Mouse (Mus musculus) midbrain, postnatal 0 days (tissue): Measurements from ENCODE around the gene Map2k7. TPM values are rescaled to one million over a fixed set of nuclear protein-coding genes. Genes with fewer than 3 reads are reported as not detected.
A peak's percentile ranks its signal among the peaks of the same experiment; 100 is the strongest.

ENCODE experiments used
- ATAC-seq: fragments of 200-750 bp; cut with Nextera tagmentation; 2 replicates; pipeline ENCODE4 v1.8.0; 2017; ENCODE audit warnings: moderate number of reproducible peaks, mild to moderate bottlenecking, moderate TSS enrichment, moderate library complexity; ENCODE audit not compliant: low FRiP score
- DNase-seq: peaks from one replicate; pipeline ENCODE4 v3.0.0-alpha.2; 2015; ENCODE audit warnings: low spot score
- H3K27ac ChIP-seq: fragments of 300-500 bp; sonication (generic); 2 replicates; pipeline ENCODE4 v1.5.1; 2014; ENCODE audit warnings: low read depth, mild to moderate bottlenecking, low read length, mixed read lengths
- H3K27me3 ChIP-seq: fragments of 300-500 bp; sonication (generic); 2 replicates; pipeline ENCODE4 v1.6.1; 2014; ENCODE audit warnings: low read length, control low read depth, mixed read lengths; ENCODE audit not compliant: insufficient read depth
- H3K36me3 ChIP-seq: fragments of 300-500 bp; sonication (generic); 2 replicates; pipeline ENCODE4 v1.6.1; 2014; ENCODE audit warnings: low read length, control low read depth, mixed read lengths; ENCODE audit not compliant: insufficient read depth
- H3K4me1 ChIP-seq: fragments of 300-500 bp; sonication (generic); 2 replicates; pipeline ENCODE4 v1.6.1; 2014; ENCODE audit warnings: mild to moderate bottlenecking, control low read depth, antibody characterized with exemption, low read length, mixed read lengths; ENCODE audit not compliant: insufficient read depth
- H3K4me2 ChIP-seq: fragments of 300-500 bp; sonication (generic); 2 replicates; pipeline ENCODE4 v1.6.1; 2014; ENCODE audit warnings: low read depth, mild to moderate bottlenecking, low read length, mixed read lengths; ENCODE audit not compliant: poor library complexity, severe bottlenecking
- H3K4me3 ChIP-seq: fragments of 300-500 bp; sonication (generic); 2 replicates; pipeline ENCODE4 v1.5.1; 2014; ENCODE audit warnings: low read depth, mild to moderate bottlenecking, low read length, moderate library complexity
- H3K9ac ChIP-seq: fragments of 300-500 bp; sonication (generic); replicated peaks from 2 replicates; pipeline ENCODE4 v1.6.1; 2014; ENCODE audit warnings: mild to moderate bottlenecking, low read length, moderate library complexity, mixed read lengths; ENCODE audit not compliant: poor library complexity, severe bottlenecking
- H3K9me3 ChIP-seq: fragments of 300-500 bp; sonication (generic); 2 replicates; pipeline ENCODE4 v1.6.1; 2016; ENCODE audit warnings: low read length, control low read depth
- CTCF ChIP-seq: IDR thresholded peaks from 2 replicates; pipeline ENCODE4 v1.5.1; 2016; ENCODE audit warnings: antibody characterized with exemption, mild to moderate bottlenecking
- WGBS: fragments of 180-500 bp; shearing (Covaris S2); extraction: QIAGEN DNeasy Blood & Tissue Kit; methylation state at CpG from one replicate; pipeline ENCODE4 v1.1.7; 2014; 5-methylcytosine and 5-hydroxymethylcytosine counted together
- polyA plus RNA-seq: library from polyadenylated mRNA; unstranded; fragments of >200 nt; fragmentation: Nextera tagmentation; extraction: Ambion mirVana; gene quantifications from 2 replicates; pipeline ENCODE4 v1.2.1, GENCODE M21; 2015
- total RNA-seq: library from RNA; depleted of rRNA; stranded (reverse); fragments of >200 nt; gene quantifications from 2 replicates; pipeline ENCODE4 v1.2.3, GENCODE M21; 2014; rRNA removed

Map2k7 gene
- total and polyA plus RNA-seq, 2 experiments from 2014 or later, result 29.4 to 32.8 TPM

DNA sequence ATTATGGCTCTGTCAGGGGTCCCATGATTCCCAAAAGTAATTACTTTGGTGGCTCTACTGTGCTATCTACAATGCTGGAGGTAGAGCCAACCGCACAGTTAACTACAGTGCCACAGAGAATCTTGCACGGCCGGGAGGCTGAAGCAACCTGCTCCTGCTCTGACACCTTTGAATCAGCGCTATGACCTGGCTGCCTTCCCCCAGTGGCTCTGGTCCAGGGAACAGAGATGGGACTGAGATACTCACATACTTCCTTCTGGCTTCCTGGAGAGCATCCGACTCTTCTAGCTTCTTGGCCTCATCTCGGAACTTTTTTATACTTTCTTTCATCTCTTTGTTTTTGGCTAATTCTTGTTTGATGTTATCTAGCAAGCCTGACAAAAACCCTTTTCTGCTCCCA lies 31.1 kb downstream of the Map2k7 start:
- no peaks in the 10 kb centered on the region for H3K9me3 ChIP-seq
- 94% methylated on average over 6 of the region's 6 CpGs for WGBS
- no peak for DNase-seq

GRCm38 (mm10) chr8:4275275-4276110 lies 37.0 kb downstream of the Map2k7 start, which contains the start of gene Timm44:
Gene Timm44 (minus strand): TSS chr8:4275913.
- ATAC-seq (peak; percentile 98), DNase-seq (peak; percentile 98)
- Histone ChIP-seq H3K4me1 (peaks cover 6% of the 10 kb centered on the region), H3K4me3 (peak within 1 kb of the TSS; percentile 76), H3K27ac (peak within 1 kb of the TSS; percentile 82), H3K9ac (peak within 1 kb of the TSS; percentile 75), H3K9me3 (no peaks in the 10 kb centered on the region), H3K4me2 (peak within 1 kb of the TSS; percentile 77), H3K27me3 (no peaks in the 10 kb centered on the region), H3K36me3 (0 out of 2 replicates have a peak, but pooled peaks cover 9% of the 10 kb centered on the region)
- under 1% methylated on average over 39 of the region's 39 CpGs for WGBS
- TF ChIP-seq CTCF, result no peak

More for the DNA sequence above, 31.1 kb downstream of the Map2k7 start:
- H3K9ac ChIP-seq, result no peak overlapping the region
- H3K27ac ChIP-seq, result no peak overlapping the region
- ATAC-seq, result no peak
- H3K36me3 ChIP-seq, result peaks cover 61% of the 10 kb centered on the region
- H3K4me2 ChIP-seq, result no peak overlapping the region
- no peak overlapping the region for H3K4me3 ChIP-seq
- no peak for TF ChIP-seq CTCF
- no peaks in the 10 kb centered on the region; the same call in 1 of the 2 replicates for H3K4me1 ChIP-seq
- no peaks in the 10 kb centered on the region for H3K27me3 ChIP-seq

GRCm38 (mm10) chr8:4276111-4276465 lies 37.5 kb downstream of the Map2k7 start:
- H3K4me3 ChIP-seq, result peak overlapping the region; percentile 76
- no peaks in the 10 kb centered on the region for H3K9me3 ChIP-seq
- peak overlapping the region; percentile 77 for H3K4me2 ChIP-seq
- no peaks in the 10 kb centered on the region for H3K27me3 ChIP-seq
- H3K9ac ChIP-seq, result peak overlapping the region; percentile 75
- WGBS, result 21% methylated on average over 9 of the region's 9 CpGs
- no peak for TF ChIP-seq CTCF
- 0 out of 2 replicates have a peak, but pooled peaks cover 6% of the 10 kb centered on the region for H3K36me3 ChIP-seq
- ATAC-seq (peak; percentile 57), DNase-seq (no peak)
- H3K4me1 ChIP-seq, result peaks cover 6% of the 10 kb centered on the region
- peak overlapping the region; percentile 82 for H3K27ac ChIP-seq

GRCm38 (mm10) chr8:4292738-4293137 lies 54.2 kb downstream of the Map2k7 start:
- WGBS, result 91% methylated on average over 5 of the region's 5 CpGs
- TF ChIP-seq CTCF, result peak; percentile 54
- ATAC-seq (no peak), DNase-seq (no peak)
- H3K9ac ChIP-seq, result no peak overlapping the region
- H3K4me3 ChIP-seq, result no peak overlapping the region
- H3K4me1 ChIP-seq, result no peaks in the 10 kb centered on the region
- peaks cover 30% of the 10 kb centered on the region for H3K36me3 ChIP-seq
- no peak overlapping the region for H3K27ac ChIP-seq
- H3K27me3 ChIP-seq, result no peaks in the 10 kb centered on the region
- no peaks in the 10 kb centered on the region for H3K9me3 ChIP-seq
- H3K4me2 ChIP-seq, result no peak overlapping the region

Other genes starting within 250 kb of the Map2k7 start
- 0.55 TPM in 1 of 2 replicates, not detected in the other for gene Cd209f, start 132.9 kb upstream of the Map2k7 start, total RNA-seq
- gene Cd209f, start 132.9 kb upstream of the Map2k7 start, polyA plus RNA-seq, result 0.49 and 0.90 TPM in 2 replicates
- not detected in 2 replicates for gene Cd209g, start 104.6 kb upstream of the Map2k7 start, total RNA-seq
- not detected in 2 replicates for gene Cd209g, start 104.6 kb upstream of the Map2k7 start, polyA plus RNA-seq
- gene Evi5l, start 72.2 kb upstream of the Map2k7 start, total RNA-seq, result 229 and 238 TPM in 2 replicates
- gene Evi5l, start 72.2 kb upstream of the Map2k7 start, polyA plus RNA-seq, result 108 and 111 TPM in 2 replicates
- gene Prr36, start 21.3 kb upstream of the Map2k7 start, total RNA-seq, result 17.9 and 19.4 TPM in 2 replicates
- 28.1 and 33.1 TPM in 2 replicates for gene Prr36, start 21.3 kb upstream of the Map2k7 start, polyA plus RNA-seq
- not detected in 2 replicates for gene Lrrc8e, start 11.9 kb upstream of the Map2k7 start, total RNA-seq
- 0.12 TPM in 1 of 2 replicates, not detected in the other for gene Lrrc8e, start 11.9 kb upstream of the Map2k7 start, polyA plus RNA-seq
- 0.11 and 0.61 TPM in 2 replicates for gene Gm49320, start 125 bp downstream of the Map2k7 start, total RNA-seq
- 0.45 and 0.85 TPM in 2 replicates for gene Gm49320, start 125 bp downstream of the Map2k7 start, polyA plus RNA-seq
- gene Tgfbr3l, start 9.5 kb downstream of the Map2k7 start, total RNA-seq, result 8.2 and 15.3 TPM in 2 replicates
- 3.5 and 5.1 TPM in 2 replicates for gene Tgfbr3l, start 9.5 kb downstream of the Map2k7 start, polyA plus RNA-seq
- gene Snapc2, start 14.3 kb downstream of the Map2k7 start, total RNA-seq, result 60.4 and 74.3 TPM in 2 replicates
- gene Snapc2, start 14.3 kb downstream of the Map2k7 start, polyA plus RNA-seq, result 64.8 and 68.1 TPM in 2 replicates
- 78.5 and 91.4 TPM in 2 replicates for gene Ctxn1, start 20.5 kb downstream of the Map2k7 start, total RNA-seq
- 250 and 259 TPM in 2 replicates for gene Ctxn1, start 20.5 kb downstream of the Map2k7 start, polyA plus RNA-seq
- gene Timm44, start 37.2 kb downstream of the Map2k7 start, total RNA-seq, result 58.0 and 58.5 TPM in 2 replicates
- gene Timm44, start 37.2 kb downstream of the Map2k7 start, polyA plus RNA-seq, result 50.5 and 52.7 TPM in 2 replicates
- gene Ccl25, start 86.5 kb downstream of the Map2k7 start, total RNA-seq, result 4.9 and 13.0 TPM in 2 replicates
- gene Ccl25, start 86.5 kb downstream of the Map2k7 start, polyA plus RNA-seq, result 14.7 and 16.3 TPM in 2 replicates
- 70.6 and 73.3 TPM in 2 replicates for gene Elavl1, start 86.7 kb downstream of the Map2k7 start, total RNA-seq
- gene Elavl1, start 86.7 kb downstream of the Map2k7 start, polyA plus RNA-seq, result 50.0 and 54.3 TPM in 2 replicates